Mouse (Mus musculus) cerebellum, adult 9-11 months (tissue): ENCODE measurements at regions not wholly inside any gene's neighbourhood (a gene's known extent, or its start where the extent isn't known, plus 50 kb on each side); places are given as distances from the start of the nearest gene placed in this dataset.

Source experiments
- DNase-seq: peaks from one replicate; pipeline ENCODE4 v3.0.0; 2022

DNA sequence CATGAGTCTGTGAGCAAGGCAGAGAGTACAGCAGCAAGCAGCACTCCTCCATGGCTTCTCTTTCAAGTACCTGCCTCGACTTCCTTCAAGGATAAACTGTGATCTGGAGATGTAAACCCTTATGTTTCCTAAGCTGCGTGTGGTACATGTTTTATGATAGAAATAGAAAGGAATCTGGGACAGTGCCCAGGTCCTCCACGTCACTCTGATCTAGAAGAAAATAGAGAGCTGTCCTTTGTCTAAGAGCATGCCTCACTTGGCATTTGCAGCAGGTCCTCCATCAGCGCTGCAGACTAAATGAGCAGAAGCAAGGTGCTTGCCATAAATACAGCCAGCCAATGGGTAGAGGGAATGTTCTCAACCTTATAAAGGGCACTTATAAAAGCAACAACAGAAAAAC, 156.3 kb upstream of the Zfp618 start:
- DNase-seq, result no peak

DNA sequence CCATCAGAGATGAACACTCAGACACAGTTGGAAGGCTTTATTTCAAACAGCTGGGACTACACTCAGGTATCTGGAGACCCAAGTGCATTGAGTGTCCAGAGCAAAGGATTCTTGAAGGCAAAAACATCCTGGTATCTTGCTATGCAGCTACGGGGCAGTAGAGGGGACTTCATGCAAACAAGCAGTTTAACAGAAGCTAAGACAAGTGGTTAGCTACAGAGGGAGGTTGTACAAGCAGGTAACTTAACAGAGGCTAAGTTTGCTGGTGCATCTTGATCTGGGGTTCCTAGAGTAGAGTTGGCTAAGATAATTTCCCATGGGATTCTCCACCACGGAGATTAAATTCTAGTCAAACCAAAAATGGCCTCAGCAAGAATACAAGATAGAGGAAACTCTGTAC, 145.5 kb upstream of the Zfp618 start:
- DNase-seq, result no peak

DNA sequence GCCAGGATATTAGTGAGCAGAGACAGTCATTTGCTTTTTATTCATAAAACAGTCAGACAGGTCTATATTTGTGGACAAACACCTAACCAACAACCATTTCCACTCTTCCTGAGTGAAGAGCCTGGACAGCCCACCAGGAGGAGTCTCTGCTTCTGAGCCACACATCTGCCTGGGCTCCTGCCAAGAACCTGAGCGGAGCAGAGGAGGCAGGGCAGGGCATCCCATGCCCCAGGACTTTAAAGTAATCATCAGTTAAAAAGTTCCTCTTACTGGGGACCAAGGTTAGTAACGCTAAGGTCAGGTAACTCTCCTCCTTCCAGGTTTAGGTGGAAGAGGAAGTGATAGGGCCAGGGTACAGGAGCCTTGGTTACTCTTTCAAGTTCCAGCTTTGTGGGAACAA, 144.1 kb upstream of the Zfp618 start:
- DNase-seq, result no peak

DNA sequence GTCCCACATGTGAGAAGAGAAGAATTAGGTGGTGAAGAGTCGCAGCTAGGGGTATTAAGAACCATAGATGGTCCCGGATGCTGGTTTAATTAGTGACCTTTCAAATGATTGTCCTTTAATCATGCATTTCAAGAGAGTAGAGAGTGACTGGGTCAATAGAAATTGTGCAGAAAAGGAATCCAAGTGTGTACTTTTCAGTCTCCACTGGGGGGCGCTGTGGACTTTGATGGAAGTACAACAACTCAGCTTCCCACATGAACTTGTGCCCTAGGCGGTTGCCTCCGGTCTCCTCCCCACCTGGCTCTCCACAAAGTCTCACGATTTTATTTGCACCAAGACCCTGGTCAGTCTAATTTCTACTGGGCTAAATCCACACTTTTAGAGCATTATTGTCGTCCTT, 142.8 kb upstream of the Zfp618 start:
- DNase-seq, result peak; percentile 17

DNA sequence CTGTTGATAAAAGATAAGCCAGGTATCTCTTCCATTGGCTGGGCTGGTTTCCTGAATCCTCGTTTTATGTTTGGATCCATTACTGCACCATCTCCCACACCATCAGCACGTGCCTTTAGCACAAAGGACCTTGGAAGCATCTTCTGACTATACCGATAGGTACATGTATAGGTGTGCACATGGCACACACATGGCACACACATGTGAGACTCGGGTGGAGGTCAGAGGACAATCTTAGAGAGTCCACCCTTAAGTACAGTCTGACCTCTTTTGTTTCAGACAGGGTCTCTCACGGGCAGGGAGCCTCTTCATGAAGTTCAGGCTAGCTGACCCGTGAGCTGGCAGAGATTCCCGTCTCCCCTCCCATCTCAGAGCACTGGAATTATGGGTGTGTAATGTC, 142.3 kb upstream of the Zfp618 start:
- DNase-seq, result no peak

DNA sequence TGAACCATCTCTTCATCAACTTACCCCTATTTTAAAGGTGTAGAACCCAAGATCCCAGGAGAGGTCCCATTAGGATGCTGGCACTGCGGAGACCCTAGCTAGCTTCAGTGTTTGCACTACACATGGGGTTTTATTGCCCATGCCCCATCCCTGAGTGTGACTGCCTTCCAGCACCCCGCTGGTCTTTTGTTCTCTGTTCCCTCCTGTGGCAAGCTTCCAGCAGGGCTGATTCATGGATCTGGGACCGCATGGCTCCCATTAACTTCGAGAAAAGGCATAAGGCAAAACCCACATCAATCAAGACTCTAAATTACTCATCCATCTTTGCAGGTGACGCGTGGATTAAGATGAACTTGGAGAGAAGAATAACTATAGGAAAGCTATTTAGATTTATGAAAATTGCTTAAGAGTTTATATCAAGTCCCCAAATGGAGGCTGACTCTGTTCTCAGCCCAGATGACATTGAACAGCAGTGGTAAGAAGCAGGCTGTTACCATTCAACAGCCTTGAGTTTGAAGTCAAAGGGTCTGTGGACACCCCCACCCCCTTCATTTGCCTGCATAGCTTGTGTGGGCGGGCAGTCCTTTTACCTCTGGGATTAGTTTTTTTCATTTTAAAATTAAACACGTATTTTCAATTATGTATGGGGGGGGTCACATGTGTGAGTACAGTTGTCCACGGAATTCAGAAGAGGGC, 141.7 kb upstream of the Zfp618 start:
- no peak for DNase-seq

DNA sequence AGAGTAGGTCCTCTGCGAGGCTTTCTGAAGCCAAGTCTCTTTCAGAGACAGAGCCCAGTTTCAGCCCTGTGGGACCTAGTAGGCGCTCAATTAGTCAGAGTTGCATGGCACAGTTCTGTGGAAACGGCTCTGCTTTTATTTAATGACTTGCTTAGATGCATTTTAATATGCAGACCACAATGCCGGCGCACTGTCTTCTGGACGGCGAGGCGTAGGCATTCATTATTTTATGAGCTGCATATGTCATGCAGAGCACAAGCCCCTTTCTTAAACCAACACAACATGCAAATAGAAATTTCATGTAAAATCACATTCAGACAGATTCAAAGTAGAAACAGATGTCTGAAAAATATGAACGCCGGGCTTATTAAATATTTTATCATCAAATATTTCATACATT, 140.8 kb upstream of the Zfp618 start:
- DNase-seq, result no peak

DNA sequence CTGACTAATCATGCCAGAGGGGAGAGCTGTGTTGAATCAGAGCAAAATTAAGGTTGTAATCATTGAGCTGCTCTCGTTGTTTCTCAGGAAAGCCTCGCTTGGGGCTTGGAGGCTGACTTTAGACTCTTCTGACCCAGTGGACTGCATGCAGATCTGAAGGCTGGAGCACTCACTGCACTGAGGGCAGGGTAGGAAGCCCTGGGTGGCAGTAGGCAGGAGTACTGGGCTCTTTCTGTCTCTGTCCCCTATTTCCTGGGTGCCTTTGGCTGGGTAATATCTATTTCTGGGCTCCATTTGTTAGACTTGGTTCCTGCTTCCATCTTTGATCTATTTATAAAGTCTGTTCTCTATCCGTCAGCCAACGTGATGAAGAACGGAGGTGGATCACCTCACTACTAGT, 140.1 kb upstream of the Zfp618 start:
- DNase-seq, result no peak

DNA sequence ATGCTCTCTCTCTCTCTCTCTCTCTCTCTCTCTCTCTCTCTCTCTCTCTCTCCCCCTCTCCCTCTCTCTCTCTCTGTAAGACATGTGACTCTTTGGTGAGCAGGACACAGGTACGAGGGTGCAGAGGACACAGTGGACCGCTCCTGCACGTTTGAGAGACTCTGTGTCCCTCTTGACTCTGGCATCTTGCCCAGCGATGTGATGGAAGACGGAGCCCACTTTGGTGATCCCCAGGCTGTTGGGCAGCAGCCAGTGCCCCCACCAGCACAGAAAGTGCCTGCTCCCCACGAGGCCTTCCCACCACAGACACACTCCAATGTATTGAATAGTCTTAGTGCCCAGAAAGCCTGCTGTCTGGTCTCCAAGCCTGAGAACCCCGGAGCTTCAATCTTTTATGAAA, 136.4 kb upstream of the Zfp618 start:
- DNase-seq, result no peak

DNA sequence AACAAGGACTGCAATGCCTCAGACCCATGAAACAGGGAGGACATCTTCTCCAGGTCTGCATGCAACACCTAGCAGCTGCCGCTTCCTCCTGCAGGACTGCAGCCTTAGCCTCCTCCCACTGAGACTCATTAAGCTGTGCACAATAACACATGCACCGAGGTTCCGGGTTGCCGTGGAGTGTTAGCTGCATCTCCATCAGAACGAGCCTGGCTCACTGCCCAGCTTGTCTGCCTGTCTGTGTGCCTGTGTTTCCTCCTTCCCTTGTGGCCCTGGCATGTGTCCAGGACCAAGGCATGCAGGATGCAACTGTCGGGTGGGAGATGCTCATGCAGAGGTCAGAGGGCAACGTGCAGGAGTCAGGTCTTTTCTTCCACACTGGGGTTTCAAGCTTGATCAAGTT, 131.4 kb upstream of the Zfp618 start:
- no peak for DNase-seq

DNA sequence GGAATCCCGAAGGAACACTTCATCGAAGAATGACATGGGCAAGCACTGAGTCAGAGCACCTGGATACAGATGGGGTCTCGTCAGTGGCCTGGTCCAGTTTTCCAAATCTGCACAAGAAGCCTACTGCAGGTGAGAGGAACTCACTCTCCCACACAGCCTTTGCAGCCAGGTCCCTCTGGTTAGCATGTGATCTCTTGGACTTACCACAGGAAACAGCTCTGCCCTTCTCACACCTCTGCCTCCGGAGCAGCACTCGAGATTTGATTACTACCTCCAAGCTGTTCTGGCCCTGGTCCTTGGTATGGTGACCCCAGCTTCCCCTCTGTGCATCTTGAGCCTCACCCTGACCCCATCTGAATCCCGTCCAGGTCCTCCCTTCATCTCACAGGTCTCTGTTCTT, 128.5 kb upstream of the Zfp618 start:
- no peak for DNase-seq

DNA sequence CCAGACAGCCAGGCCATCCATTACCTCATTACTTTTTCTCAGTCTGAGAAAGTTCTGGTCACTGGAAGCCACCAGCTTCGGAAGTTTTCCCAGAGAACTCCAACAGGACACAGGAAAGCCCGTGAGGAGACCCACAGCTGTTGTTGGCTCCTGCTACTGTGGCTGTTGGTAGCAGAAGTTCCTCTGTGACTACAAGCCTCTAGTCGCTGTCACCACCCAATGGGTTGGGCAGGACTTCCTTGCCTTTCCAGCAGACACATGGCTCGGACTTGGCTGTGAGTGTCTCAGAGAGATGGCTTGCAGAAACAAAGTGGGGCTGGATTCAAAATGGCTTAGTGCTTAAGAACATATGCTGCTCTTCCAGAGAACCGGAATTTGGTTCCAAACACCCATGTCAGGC, 114.8 kb upstream of the Zfp618 start:
- DNase-seq, result no peak

DNA sequence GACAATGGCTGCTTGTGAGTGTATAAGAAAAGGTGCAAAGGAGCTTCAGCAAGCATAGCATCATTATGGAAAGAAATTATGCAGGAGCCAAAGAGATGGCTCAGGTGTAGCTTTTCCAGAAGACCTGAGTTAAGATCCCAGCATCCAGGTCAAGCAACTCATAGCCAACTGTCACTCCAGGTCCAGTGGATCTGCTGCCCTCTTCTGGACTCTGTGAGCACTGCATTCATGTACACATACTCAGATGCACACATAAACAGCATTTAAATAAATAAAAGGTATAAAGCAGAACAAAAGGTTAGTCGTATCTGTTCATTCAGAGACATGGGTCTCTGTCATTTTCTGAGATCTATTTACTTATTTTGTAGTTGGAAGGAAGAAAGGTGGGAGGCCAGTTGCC, 112.0 kb upstream of the Zfp618 start:
- no peak for DNase-seq

DNA sequence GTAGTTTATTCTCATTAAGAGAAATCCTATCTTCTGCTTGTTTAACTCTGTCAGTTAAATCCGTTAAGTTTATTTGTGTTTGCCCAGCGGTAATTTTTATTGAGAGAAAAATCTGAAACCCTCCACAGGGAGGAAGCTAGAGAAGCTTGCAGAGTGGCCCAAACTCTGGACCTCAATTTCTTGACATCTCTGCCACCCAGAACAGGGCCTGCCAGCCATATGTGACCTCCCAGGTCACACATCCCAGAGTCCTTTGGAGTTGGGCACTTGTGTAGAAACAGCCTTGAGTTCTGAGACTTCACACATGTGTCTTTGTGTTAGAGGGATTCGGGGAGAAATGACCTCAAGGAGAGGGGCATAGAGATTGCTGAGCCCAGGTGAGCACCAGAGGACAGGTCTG, 109.0 kb upstream of the Zfp618 start:
- DNase-seq, result no peak

DNA sequence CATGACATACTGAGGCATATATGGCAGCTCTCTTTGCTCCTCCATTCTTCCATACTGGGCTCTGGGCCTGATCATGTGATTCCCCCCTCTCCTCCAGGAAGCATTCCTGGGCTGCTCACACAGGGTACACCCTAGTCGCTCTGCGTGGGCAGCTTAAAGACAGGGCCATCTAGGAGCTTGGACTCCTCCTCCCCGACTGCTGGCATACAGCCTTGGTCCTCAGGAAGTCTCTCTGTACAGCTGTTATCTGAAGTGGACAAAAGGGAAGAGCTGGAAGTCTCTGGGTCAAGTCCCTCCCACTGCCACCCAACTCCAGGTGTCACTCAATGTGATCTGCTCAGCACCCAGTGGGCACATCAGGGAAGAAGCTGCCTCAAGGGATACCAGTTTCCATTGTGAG, 102.6 kb upstream of the Zfp618 start:
- no peak for DNase-seq

DNA sequence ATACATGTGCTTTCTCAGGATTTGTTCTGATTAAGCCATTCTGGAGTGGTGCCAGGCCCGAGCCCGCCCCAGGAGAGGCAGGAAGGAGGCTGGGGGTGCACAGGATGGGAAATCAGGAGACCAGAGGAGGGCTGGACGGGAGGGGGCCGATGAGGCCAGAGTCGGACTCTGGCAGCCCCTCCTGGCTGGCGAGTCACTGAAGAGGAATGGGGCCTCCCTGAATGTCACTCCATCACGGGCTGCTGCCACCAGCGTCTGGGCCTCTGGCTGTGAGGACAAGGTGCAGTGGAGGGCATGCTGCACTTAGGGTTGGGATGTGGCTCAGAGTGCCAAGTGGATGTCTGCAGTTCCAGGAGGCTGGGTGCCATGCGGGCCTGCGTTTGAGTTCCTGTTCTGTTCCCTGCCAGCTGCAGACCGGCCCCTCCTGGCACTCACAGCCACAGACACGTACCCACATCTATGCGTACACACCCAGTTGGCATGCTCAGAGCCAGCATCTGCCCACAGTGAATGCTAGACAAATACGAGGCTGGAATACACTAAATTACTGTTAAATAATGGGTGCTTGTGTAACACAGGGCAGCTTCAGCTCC, 94.9 kb upstream of the Zfp618 start:
- no peak for DNase-seq

DNA sequence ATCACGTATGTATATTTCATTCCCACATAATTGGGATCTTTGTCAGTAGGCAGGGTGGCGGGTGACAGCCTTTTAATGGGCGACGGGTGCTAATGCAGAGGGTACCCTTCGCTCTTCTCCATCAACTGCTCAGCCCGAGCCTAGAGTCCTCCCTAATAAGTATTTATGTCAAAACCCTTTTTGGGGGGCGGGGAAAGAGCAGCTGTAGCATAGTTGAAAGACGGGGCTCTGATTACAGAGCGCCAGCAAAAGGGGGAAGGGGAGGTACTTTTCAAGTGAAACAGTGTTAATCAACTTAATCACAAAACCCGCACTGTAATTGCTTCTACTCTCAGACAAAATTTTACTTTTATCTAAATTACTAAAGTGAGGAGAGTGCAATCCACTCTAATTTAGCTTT, 92.8 kb upstream of the Zfp618 start:
- no peak for DNase-seq

DNA sequence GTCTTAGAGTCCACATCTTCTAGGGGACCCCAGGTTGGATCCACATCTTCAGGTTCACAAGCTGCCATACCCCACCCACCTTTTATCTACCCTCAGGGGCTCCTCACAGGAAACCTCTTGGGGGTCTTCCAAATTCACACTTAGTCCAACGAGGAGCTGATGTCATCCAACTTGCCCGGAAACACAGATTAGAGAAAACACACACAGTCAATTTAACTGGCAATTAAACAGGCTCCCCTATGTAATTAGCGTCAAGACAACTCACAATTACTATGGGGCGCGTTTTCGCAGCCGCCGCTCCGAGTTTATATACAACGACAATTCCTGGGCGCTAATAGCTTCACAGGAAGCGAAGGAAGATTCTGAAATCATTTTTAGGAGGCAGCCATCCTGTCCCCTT, 91.4 kb upstream of the Zfp618 start:
- DNase-seq, result no peak

DNA sequence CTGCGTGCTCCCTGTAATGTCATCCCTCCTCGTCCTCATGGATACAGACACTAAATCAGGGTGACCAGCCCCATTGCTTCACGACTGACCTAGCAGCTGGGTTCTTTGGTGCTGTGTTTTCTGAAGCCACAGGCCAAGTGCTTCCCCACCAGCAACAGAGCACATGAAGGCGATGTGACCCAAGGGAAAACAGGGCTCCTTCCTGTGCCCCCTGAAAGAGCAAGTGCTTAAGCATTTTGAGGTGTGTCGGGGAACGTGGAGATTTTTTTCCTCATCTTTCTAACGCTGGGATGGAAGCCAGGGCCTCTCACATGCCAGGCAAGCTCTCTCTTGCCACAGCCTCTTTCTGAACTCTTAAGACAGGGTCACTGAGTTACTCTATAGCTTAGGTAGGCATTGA, 87.3 kb upstream of the Zfp618 start:
- no peak for DNase-seq

DNA sequence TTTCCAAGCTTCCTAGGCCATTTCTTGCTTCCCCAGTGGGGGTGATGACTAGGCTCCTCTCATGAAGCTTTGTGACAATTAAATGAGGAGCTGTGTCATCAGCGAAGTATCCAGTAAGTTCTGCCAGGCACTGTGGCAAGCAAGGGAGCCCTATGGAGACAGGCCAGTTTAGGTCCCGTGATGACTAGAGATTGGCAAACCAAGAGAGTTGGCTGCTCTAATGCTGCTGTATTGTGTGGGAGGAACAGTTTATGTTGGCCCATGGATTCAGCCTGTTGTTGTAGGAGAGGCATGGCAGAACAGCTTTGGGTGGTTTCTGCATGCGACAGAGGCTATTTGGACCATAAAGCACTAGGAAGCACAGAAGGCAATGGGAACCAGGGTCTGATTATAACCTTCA, 86.4 kb upstream of the Zfp618 start:
- DNase-seq, result no peak

DNA sequence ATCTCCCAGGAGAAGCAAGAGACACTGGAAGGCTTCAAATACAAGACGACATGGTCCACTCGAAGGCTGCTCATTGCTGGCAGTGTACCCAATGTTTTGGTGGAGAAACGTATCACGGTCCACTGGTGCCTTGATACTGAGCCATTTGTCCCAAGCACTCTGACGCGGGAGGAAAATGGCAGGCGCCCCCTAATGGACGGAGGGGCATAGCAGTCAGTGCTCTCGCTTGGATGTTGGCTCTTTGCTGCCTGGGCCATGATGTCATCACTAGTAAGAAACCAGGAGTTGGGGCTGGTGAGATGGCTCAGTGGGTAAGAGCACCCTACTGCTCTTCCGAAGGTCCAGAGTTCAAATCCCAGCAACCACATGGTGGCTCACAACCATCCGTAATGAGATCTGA, 83.5 kb upstream of the Zfp618 start:
- DNase-seq, result no peak

DNA sequence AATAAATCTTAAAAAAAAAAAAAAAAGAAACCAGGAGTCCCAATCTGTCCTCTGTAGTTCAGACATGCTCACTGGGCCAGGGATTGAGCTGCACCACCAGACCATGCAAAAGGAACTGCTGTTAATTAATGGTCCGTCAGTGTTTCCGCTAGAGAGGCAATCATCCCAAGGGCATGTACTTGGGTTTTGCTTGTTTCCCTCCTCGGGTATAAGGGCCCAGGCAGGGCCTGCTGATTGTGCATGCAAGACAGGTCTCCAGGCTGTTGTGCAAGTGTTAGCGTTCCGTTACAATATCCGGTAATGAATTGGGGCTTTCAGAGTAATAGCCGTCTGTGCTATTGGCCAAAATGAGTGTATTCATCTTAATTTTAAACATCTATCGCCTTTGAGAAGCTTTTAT, 83.1 kb upstream of the Zfp618 start:
- DNase-seq, result no peak

DNA sequence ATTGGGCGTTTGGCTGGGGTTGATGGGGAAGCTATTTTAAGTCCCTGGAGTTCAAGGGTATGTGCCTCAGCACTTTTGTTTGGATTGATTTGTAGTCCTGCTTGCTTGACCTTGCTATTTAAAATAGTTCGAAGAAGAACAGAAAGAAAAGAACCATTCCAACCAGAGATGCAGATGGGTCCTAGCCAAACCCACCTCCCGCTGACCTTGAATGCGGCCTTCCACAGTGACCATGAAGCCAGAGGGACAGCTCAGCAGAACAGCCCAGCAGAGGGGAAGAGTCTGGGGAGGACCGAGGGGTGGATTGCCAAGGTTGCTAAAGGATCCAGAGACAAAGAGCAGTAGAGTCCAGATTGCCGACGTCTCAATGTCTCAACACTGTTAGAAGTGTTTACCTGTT, 76.6 kb upstream of the Zfp618 start:
- DNase-seq, result no peak

DNA sequence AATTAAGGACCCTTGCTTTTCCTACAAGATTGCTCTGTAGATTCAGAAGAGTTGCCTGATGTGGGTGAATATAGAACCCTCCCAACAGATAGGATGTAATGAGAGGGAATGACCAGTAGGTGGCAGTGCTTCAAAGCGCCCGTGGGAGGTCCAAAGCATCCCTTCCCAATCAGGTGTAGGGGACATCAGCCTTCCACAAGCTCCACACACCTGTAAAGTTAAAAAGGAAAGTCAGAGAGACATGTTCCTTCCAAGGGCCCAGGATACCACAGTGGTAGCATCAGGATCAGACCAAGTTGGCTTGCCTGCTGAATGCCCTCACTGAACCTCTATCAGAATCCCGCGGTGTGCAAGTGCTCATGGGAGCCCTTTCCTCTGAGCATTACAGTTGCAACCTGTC, 75.7 kb upstream of the Zfp618 start:
- DNase-seq, result no peak
